Mouse (Mus musculus) heart, embryonic 14.5 days (tissue): ENCODE measurements around the gene Nanp. TPM values are rescaled to one million over a fixed set of nuclear protein-coding genes. Genes with fewer than 3 reads are reported as not detected.

Experiments used
- ATAC-seq: fragments of 200-750 bp; cut with Nextera tagmentation; 2 replicates; pipeline ENCODE4 v1.8.0; 2017; ENCODE audit warnings: low read depth, moderate TSS enrichment; ENCODE audit not compliant: insufficient number of reproducible peaks, insufficient read depth, low FRiP score
- H3K27ac ChIP-seq, 2 experiments: fragments of 200-500 bp in 1 of 2; fragments of 300-500 bp in 1 of 2; sonication (generic) in 1 of 2; replicated peaks in 1 of 2; 2 replicates each; pipeline ENCODE4 v1.5.1; 2012 to 2014; ENCODE audit warnings: low read depth in 2 of 2, low read length in 2 of 2, control low read depth in 1 of 2, mild to moderate bottlenecking in 1 of 2, mixed read lengths in 1 of 2; ENCODE audit not compliant: control insufficient read depth in 1 of 2, insufficient read depth in 1 of 2
- H3K27me3 ChIP-seq: fragments of 300-500 bp; sonication (generic); 2 replicates; pipeline ENCODE4 v1.6.1; 2014; ENCODE audit warnings: mild to moderate bottlenecking, low read length, control low read depth; ENCODE audit not compliant: control insufficient read depth, insufficient read depth
- H3K36me3 ChIP-seq: fragments of 300-500 bp; sonication (generic); 2 replicates; pipeline ENCODE4 v1.6.1; 2014; ENCODE audit warnings: mild to moderate bottlenecking, control low read depth, low read length, mixed read lengths; ENCODE audit not compliant: control insufficient read depth, insufficient read depth
- H3K4me1 ChIP-seq, 2 experiments: fragments of 200-500 bp in 1 of 2; fragments of 300-500 bp in 1 of 2; sonication (generic) in 1 of 2; 2 replicates each; pipeline ENCODE4 v1.6.1; 2012 to 2014; ENCODE audit warnings: low read length in 2 of 2, control low read depth in 1 of 2, mixed read lengths in 1 of 2; ENCODE audit not compliant: control insufficient read depth in 2 of 2, insufficient read depth in 2 of 2
- H3K4me2 ChIP-seq: fragments of 300-500 bp; sonication (generic); 2 replicates; pipeline ENCODE4 v1.6.1; 2014; ENCODE audit warnings: mild to moderate bottlenecking, low read length
- H3K4me3 ChIP-seq, 2 experiments: fragments of 200-500 bp in 1 of 2; fragments of 300-500 bp in 1 of 2; sonication (generic) in 1 of 2; 2 replicates each; pipeline ENCODE4 v1.5.1; 2012 to 2014; ENCODE audit warnings: low read length in 2 of 2, mild to moderate bottlenecking in 2 of 2, control low read depth in 1 of 2, low read depth in 1 of 2, moderate library complexity in 1 of 2; ENCODE audit not compliant: control insufficient read depth in 1 of 2, insufficient read depth in 1 of 2
- H3K9ac ChIP-seq: fragments of 300-500 bp; sonication (generic); 2 replicates; pipeline ENCODE4 v1.6.1; 2014; ENCODE audit warnings: mild to moderate bottlenecking, low read length
- H3K9me3 ChIP-seq: fragments of 300-500 bp; sonication (generic); 2 replicates; pipeline ENCODE4 v1.6.1; 2016; ENCODE audit warnings: low read length, control low read depth; ENCODE audit not compliant: control insufficient read depth
- WGBS: fragments of 180-500 bp; shearing (Covaris S2); extraction: QIAGEN DNeasy Blood & Tissue Kit; methylation state at CpG from one replicate; pipeline ENCODE4 v1.1.7; 2014; 5-methylcytosine and 5-hydroxymethylcytosine counted together
- polyA plus RNA-seq: library from polyadenylated mRNA; unstranded; fragments of >200 nt; fragmentation: Nextera tagmentation; extraction: Ambion mirVana; gene quantifications from 2 replicates; pipeline ENCODE4 v1.2.1, GENCODE M21; 2014

The Nanp gene
- polyA plus RNA-seq, 1 experiment from 2014 or later = 18.2 TPM

- Histone ChIP-seq H3K36me3 (no peaks in the 10 kb centered on the region), H3K27me3 (no peaks in the 10 kb centered on the region), H3K9ac (peak overlapping the region; percentile 77), H3K27ac (no peak overlapping the region), H3K4me2 (peak overlapping the region; percentile 96), H3K4me3 (peak overlapping the region; percentile 62 to 97), H3K4me1 (peaks cover 9 to 13% of the 10 kb centered on the region in 2 experiments), H3K9me3 (no peaks in the 10 kb centered on the region)
- WGBS = 0% methylated on average over 20 of the region's 21 CpGs
- 0 out of 2 replicates have a peak, but pooled peaks have one; percentile 11 for ATAC-seq
Measured at GRCm38 (mm10) chr2:151008517-151008932, 30.7 kb downstream of the Nanp start.

GRCm38 (mm10) chr2:151008006-151008405, 31.2 kb downstream of the Nanp start:
- WGBS = 49% methylated on average over 6 of the region's 6 CpGs
- H3K27ac ChIP-seq = no peak overlapping the region
- peak overlapping the region; percentile 77; the same call in 1 of the 2 replicates for H3K9ac ChIP-seq
- H3K27me3 ChIP-seq = no peaks in the 10 kb centered on the region
- H3K4me3 ChIP-seq = peak overlapping the region; percentile 62 to 97
- H3K4me2 ChIP-seq = peak overlapping the region; percentile 96
- peaks cover 9 to 13% of the 10 kb centered on the region in 2 experiments for H3K4me1 ChIP-seq
- H3K9me3 ChIP-seq = no peaks in the 10 kb centered on the region
- no peaks in the 10 kb centered on the region for H3K36me3 ChIP-seq
- no peak for ATAC-seq

GRCm38 (mm10) chr2:151006281-151006945, 32.8 kb downstream of the Nanp start:
- ATAC-seq = no peak
- H3K36me3 ChIP-seq = no peaks in the 10 kb centered on the region
- peaks cover 10 to 13% of the 10 kb centered on the region in 2 experiments for H3K4me1 ChIP-seq
- H3K4me3 ChIP-seq = no peak overlapping the region
- H3K4me2 ChIP-seq = no peak overlapping the region
- no peaks in the 10 kb centered on the region for H3K27me3 ChIP-seq
- 84% methylated on average over 5 of the region's 5 CpGs for WGBS
- H3K9me3 ChIP-seq = no peaks in the 10 kb centered on the region
- no peak overlapping the region for H3K27ac ChIP-seq
- H3K9ac ChIP-seq = no peak overlapping the region

GRCm38 (mm10) chr2:151004390-151004789, 34.8 kb downstream of the Nanp start:
- ATAC-seq = no peak
- H3K27ac ChIP-seq = 0 out of 4 replicates have a peak overlapping the region, but pooled peaks of 1 of the 2 experiments have one; percentile 12

GRCm38 (mm10) chr2:151003796-151004195, 35.4 kb downstream of the Nanp start:
- no peaks in the 10 kb centered on the region for H3K27me3 ChIP-seq
- no peak; the same call in 1 of the 2 replicates for ATAC-seq
- no peak overlapping the region for H3K9ac ChIP-seq
- no peak overlapping the region for H3K4me2 ChIP-seq
- no peak overlapping the region for H3K4me3 ChIP-seq
- peaks cover 10 to 17% of the 10 kb centered on the region in 2 experiments for H3K4me1 ChIP-seq
- WGBS = 68% methylated on average over 6 of the region's 6 CpGs
- no peaks in the 10 kb centered on the region for H3K9me3 ChIP-seq
- H3K36me3 ChIP-seq = no peaks in the 10 kb centered on the region
- H3K27ac ChIP-seq = no peak overlapping the region; a peak in 1 of 4 replicates

More at GRCm38 (mm10) chr2:151004390-151004789, 34.8 kb downstream of the Nanp start:
- H3K9me3 ChIP-seq = no peaks in the 10 kb centered on the region
- H3K9ac ChIP-seq = no peak overlapping the region
- no peak overlapping the region for H3K4me3 ChIP-seq
- no peaks in the 10 kb centered on the region for H3K36me3 ChIP-seq
- no peaks in the 10 kb centered on the region for H3K27me3 ChIP-seq
- peaks cover 10 to 11% of the 10 kb centered on the region in 2 experiments for H3K4me1 ChIP-seq
- WGBS = 69% methylated on average over 10 of the region's 10 CpGs
- no peak overlapping the region for H3K4me2 ChIP-seq

GRCm38 (mm10) chr2:151001619-151002175, 37.5 kb downstream of the Nanp start:
- no peak overlapping the region for H3K9ac ChIP-seq
- no peak for ATAC-seq
- H3K36me3 ChIP-seq = no peaks in the 10 kb centered on the region
- WGBS = 57% methylated on average over 5 of the region's 5 CpGs
- H3K4me3 ChIP-seq = no peak overlapping the region
- no peaks in the 10 kb centered on the region for H3K9me3 ChIP-seq
- no peaks in the 10 kb centered on the region for H3K27me3 ChIP-seq
- H3K4me1 ChIP-seq = peaks cover 12 to 16% of the 10 kb centered on the region in 2 experiments
- H3K27ac ChIP-seq = no peak overlapping the region
- H3K4me2 ChIP-seq = no peak overlapping the region

- WGBS = 52% methylated on average over 7 of the region's 7 CpGs
- H3K27ac ChIP-seq = no peak overlapping the region
- no peaks in the 10 kb centered on the region for H3K36me3 ChIP-seq
- H3K4me2 ChIP-seq = no peak overlapping the region
- ATAC-seq = no peak
- no peak overlapping the region for H3K9ac ChIP-seq
- no peaks in the 10 kb centered on the region for H3K27me3 ChIP-seq
- no peak overlapping the region for H3K4me3 ChIP-seq
- H3K4me1 ChIP-seq = peaks cover 10 to 16% of the 10 kb centered on the region in 2 experiments
- H3K9me3 ChIP-seq = no peaks in the 10 kb centered on the region
Measured at GRCm38 (mm10) chr2:151000402-151001178, 38.6 kb downstream of the Nanp start.
